Mouse (Mus musculus) small intestine, adult 2 months (tissue): ENCODE data around the gene Dhtkd1.

Experiments
- CTCF ChIP-seq: fragments of 200-500 bp; IDR thresholded peaks from 2 replicates; pipeline ENCODE4 v1.5.1; 2012; ENCODE audit warnings: low read depth, mild to moderate bottlenecking, control low read depth, inconsistent platforms, low read length, moderate library complexity, mixed read lengths; ENCODE audit not compliant: insufficient replicate concordance, insufficient read length; ENCODE audit errors: extremely low read depth
- POLR2A ChIP-seq: fragments of 200-500 bp; IDR thresholded peaks from 2 replicates; pipeline ENCODE4 v1.6.1; 2012; ENCODE audit warnings: low read depth, mild to moderate bottlenecking, control low read depth, inconsistent platforms, low read length, moderate library complexity

- TF ChIP-seq POLR2A (no peak), CTCF (no peak)
Observed at GRCm38 (mm10) chr2:5931938-5932337, 10.7 kb downstream of the Dhtkd1 start.
